Mouse (Mus musculus) G1E (cell line): ENCODE results near the gene Ndufb10. TPM values are rescaled to one million over a fixed set of nuclear protein-coding genes. Genes with fewer than 3 reads are reported as not detected.

Experiments used
- ATAC-seq: 2 replicates; pipeline ENCODE4 v1.8.0; 2016; ENCODE audit warnings: mild to moderate bottlenecking; ENCODE audit not compliant: insufficient number of reproducible peaks, poor library complexity, low FRiP score, severe bottlenecking; ENCODE audit errors: extremely low read depth
- DNase-seq: peaks from one replicate; pipeline ENCODE4 v3.0.0; 2012; ENCODE audit warnings: low spot score
- H3K27me3 ChIP-seq: 2 replicates; pipeline ENCODE4 v1.6.1; 2012; ENCODE audit warnings: mild to moderate bottlenecking, low read length, inconsistent platforms; ENCODE audit not compliant: insufficient read depth
- H3K36me3 ChIP-seq: replicated peaks from 2 replicates; pipeline ENCODE3; 2012; ENCODE audit warnings: mild to moderate bottlenecking, inconsistent platforms
- H3K4me1 ChIP-seq: 2 replicates; pipeline ENCODE4 v1.6.1; 2012; ENCODE audit warnings: low read depth, low read length, inconsistent platforms, mixed read lengths; ENCODE audit not compliant: insufficient read depth
- H3K4me3 ChIP-seq: 2 replicates; pipeline ENCODE4 v1.5.1; 2012; ENCODE audit warnings: low read depth, mild to moderate bottlenecking, inconsistent platforms, low read length, moderate library complexity, mixed read lengths
- H3K9me3 ChIP-seq: replicated peaks from 2 replicates; pipeline ENCODE4 v1.6.1; 2012; ENCODE audit warnings: inconsistent platforms
- CTCF ChIP-seq: IDR thresholded peaks from 2 replicates; pipeline ENCODE4 v1.5.1; 2012; ENCODE audit warnings: low read depth, low read length, inconsistent platforms, mixed read lengths
- GATA1 ChIP-seq: IDR thresholded peaks from 2 replicates; pipeline ENCODE4 v1.6.1; 2012; ENCODE audit warnings: borderline replicate concordance, low read length, inconsistent platforms, mixed read lengths
- GATA2 ChIP-seq: IDR thresholded peaks from 2 replicates; pipeline ENCODE4 v1.6.1; 2012; ENCODE audit warnings: low read depth, low read length, inconsistent platforms, borderline replicate concordance
- POLR2AphosphoS5 ChIP-seq: IDR thresholded peaks from 2 replicates; pipeline ENCODE4 v1.6.1; 2012; ENCODE audit warnings: low read depth, low read length, inconsistent platforms; ENCODE audit not compliant: insufficient replicate concordance
- TAL1 ChIP-seq: conservative IDR thresholded peaks from 2 replicates; pipeline ENCODE4 v1.6.1; 2012; ENCODE audit warnings: low read depth, low read length, inconsistent platforms, mixed read lengths
- polyA plus RNA-seq: library from polyadenylated mRNA; stranded (reverse); fragments of >175 nt; gene quantifications from 2 replicates; pipeline ENCODE4 v1.2.3, GENCODE M21; 2012
- total RNA-seq, 2 experiments: library from RNA; stranded (forward) in 1 of 2; stranded (reverse) in 1 of 2; fragments of 200-1000 nt in 1 of 2; fragments of >200 nt in 1 of 2; fragmentation: Nextera tagmentation in 1 of 2; gene quantifications; 2 replicates each; pipeline ENCODE4 v1.2.3; 2014 to 2017

The Ndufb10 gene
- total and polyA plus RNA-seq, 3 experiments: 54.6 to 372 (median 185) TPM

- Histone ChIP-seq H3K27me3 (peaks cover 12% of the 10 kb centered on the region; the same call in 1 of the 2 replicates), H3K4me3 (peak overlapping the region; percentile 74), H3K36me3 (peaks cover 29% of the 10 kb centered on the region), H3K9me3 (no peaks in the 10 kb centered on the region), H3K4me1 (peaks cover 33% of the 10 kb centered on the region)
- TF ChIP-seq TAL1: no peak
- TF ChIP-seq POLR2AphosphoS5: no peak
- TF ChIP-seq CTCF: no peak
- TF ChIP-seq GATA2: no peak
- no peak for TF ChIP-seq GATA1
- no peak for DNase-seq
- no peak for ATAC-seq
Measured at GRCm38 (mm10) chr17:24735446-24735845, 11.2 kb upstream of the Ndufb10 start.

GRCm38 (mm10) chr17:24734513-24734912 lies 10.2 kb upstream of the Ndufb10 start:
- ATAC-seq (no peak), DNase-seq (no peak)
- peaks cover 20% of the 10 kb centered on the region for H3K36me3 ChIP-seq
- peaks cover 12% of the 10 kb centered on the region; the same call in 1 of the 2 replicates for H3K27me3 ChIP-seq
- H3K4me3 ChIP-seq: no peak overlapping the region
- TF ChIP-seq TAL1 (no peak), CTCF (no peak), POLR2AphosphoS5 (no peak)
- H3K4me1 ChIP-seq: peaks cover 35% of the 10 kb centered on the region
- no peaks in the 10 kb centered on the region for H3K9me3 ChIP-seq

- TF ChIP-seq GATA1: no peak
- no peak for TF ChIP-seq CTCF
- TF ChIP-seq POLR2AphosphoS5: no peak
- TF ChIP-seq TAL1: no peak
- TF ChIP-seq GATA2: no peak
- H3K4me1 ChIP-seq: peaks cover 32% of the 10 kb centered on the region
- ATAC-seq: no peak
Measured at GRCm38 (mm10) chr17:24733434-24734050, 9.3 kb upstream of the Ndufb10 start.

GRCm38 (mm10) chr17:24732233-24732935 lies 8.1 kb upstream of the Ndufb10 start:
- Histone ChIP-seq H3K27me3 (peaks cover 25% of the 10 kb centered on the region), H3K36me3 (peaks cover 12% of the 10 kb centered on the region), H3K4me3 (no peak overlapping the region), H3K9me3 (no peaks in the 10 kb centered on the region), H3K4me1 (peaks cover 24% of the 10 kb centered on the region)
- no peak for ATAC-seq
- DNase-seq: no peak
- no peak for TF ChIP-seq GATA2
- no peak for TF ChIP-seq POLR2AphosphoS5
- no peak for TF ChIP-seq TAL1
- no peak for TF ChIP-seq CTCF
- TF ChIP-seq GATA1: no peak

More at GRCm38 (mm10) chr17:24733434-24734050, 9.3 kb upstream of the Ndufb10 start:
- Histone ChIP-seq H3K4me3 (no peak overlapping the region), H3K27me3 (peaks cover 13% of the 10 kb centered on the region), H3K36me3 (peaks cover 15% of the 10 kb centered on the region), H3K9me3 (no peaks in the 10 kb centered on the region)
- no peak for DNase-seq

GRCm38 (mm10) chr17:24730787-24731186 lies 6.5 kb upstream of the Ndufb10 start:
- Histone ChIP-seq H3K9me3 (no peaks in the 10 kb centered on the region), H3K36me3 (peaks cover 12% of the 10 kb centered on the region), H3K4me1 (peaks cover 18% of the 10 kb centered on the region), H3K27me3 (peaks cover 27% of the 10 kb centered on the region), H3K4me3 (no peak overlapping the region)
- ATAC-seq (no peak), DNase-seq (no peak)
- TF ChIP-seq CTCF (no peak), TAL1 (no peak), GATA2 (no peak), GATA1 (no peak), POLR2AphosphoS5 (no peak)

- TF ChIP-seq CTCF: no peak
- no peak for TF ChIP-seq GATA2
- TF ChIP-seq TAL1: no peak
- no peak for TF ChIP-seq GATA1
- TF ChIP-seq POLR2AphosphoS5: no peak
- Histone ChIP-seq H3K4me1 (peaks cover 13% of the 10 kb centered on the region), H3K27me3 (peaks cover 27% of the 10 kb centered on the region), H3K36me3 (peaks cover 9% of the 10 kb centered on the region), H3K9me3 (no peaks in the 10 kb centered on the region), H3K4me3 (no peak overlapping the region)
- ATAC-seq (no peak), DNase-seq (no peak)
Measured at GRCm38 (mm10) chr17:24729067-24729466, 4.8 kb upstream of the Ndufb10 start.
